Mouse (Mus musculus): ENCODE measurements around the gene St8sia6. TPM values are rescaled to one million over a fixed set of nuclear protein-coding genes. Genes with fewer than 3 reads are reported as not detected.

St8sia6 gene
- polyA plus RNA-seq, 1 experiment, result not detected

DNA sequence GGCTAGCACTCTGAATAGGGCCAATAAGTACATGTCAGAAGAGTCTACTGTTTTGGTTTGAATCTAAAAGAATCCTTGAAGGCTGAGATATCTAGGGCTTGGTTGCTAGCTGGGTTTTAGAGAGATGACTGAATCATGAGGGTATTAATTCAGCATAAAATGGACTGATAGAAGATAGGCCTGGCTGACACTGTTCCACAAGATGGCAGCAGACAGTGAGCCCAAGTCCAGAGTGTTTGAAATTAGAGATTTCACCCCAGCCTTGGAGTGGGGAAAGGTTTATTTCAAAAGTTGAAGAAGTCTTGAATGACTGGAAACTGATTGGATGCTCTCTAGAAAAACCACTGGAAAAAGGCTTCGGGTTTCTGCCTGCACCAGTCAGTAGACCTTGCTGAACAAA, 17.4 kb downstream of the St8sia6 start:
- Histone ChIP-seq H3K4me1 (ENCODE audit: control insufficient read depth, insufficient read depth, low read length) (no peaks in the 10 kb centered on the region), H3K4me3 (ENCODE audit: insufficient read depth, low read depth, low read length) (no peak overlapping the region), H3K27ac (ENCODE audit: insufficient read depth, low read depth, low read length) (no peak overlapping the region)
- TF ChIP-seq CTCF (IDR thresholded peaks at IDR 0.05; ENCODE audit: insufficient read depth, low read depth, low read length), result no peak
- TF ChIP-seq POLR2A (IDR thresholded peaks at IDR 0.05; ENCODE audit: insufficient read depth, low read depth, low read length), result no peak
- WGBS, result 78% methylated on average over 1 of the region's 1 CpGs

DNA sequence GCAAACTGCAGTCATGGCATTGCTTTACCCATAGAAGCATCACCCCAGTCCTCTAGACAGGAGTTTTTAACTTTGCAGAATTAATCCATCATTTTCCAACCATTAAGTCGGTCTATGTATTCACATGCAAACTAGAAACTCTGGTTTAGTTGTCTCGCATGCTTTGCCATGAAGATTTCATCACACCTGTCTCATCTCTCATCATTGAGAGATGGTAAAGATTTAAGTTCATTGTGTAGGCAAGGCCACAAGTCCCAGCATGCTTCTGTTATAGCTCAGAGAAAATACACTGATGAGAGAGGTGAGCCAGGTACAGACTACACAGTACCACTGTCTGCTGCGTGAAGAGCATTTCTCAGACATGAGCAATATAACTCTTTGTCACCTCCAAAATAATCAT, 18.8 kb downstream of the St8sia6 start:
- TF ChIP-seq CTCF (IDR thresholded peaks at IDR 0.05; ENCODE audit: insufficient read depth, low read depth, low read length) (no peak), POLR2A (IDR thresholded peaks at IDR 0.05; ENCODE audit: insufficient read depth, low read depth, low read length) (no peak)
- Histone ChIP-seq H3K27ac (ENCODE audit: insufficient read depth, low read depth, low read length) (no peak overlapping the region), H3K4me3 (ENCODE audit: insufficient read depth, low read depth, low read length) (no peak overlapping the region), H3K4me1 (ENCODE audit: control insufficient read depth, insufficient read depth, low read length) (no peaks in the 10 kb centered on the region)
- 95% methylated on average over 3 of the region's 3 CpGs for WGBS

DNA sequence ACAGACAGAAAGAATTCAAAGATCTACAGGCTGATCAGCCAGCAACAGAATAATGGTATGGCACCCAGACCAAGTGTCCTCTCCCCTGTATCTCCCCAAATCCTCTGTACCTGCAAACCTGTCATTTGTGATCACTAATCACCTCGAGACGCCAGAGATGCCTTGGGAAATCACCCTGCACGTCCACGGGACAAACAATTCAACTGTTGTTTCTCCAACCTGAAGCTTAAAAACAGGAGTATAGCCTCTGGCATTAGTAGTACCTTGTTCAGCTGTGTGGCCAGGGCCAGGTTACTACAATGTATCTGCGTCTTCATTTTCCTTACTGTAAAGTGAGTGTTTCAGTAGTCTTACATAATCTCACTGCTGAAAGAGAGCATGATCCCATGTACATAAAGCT, 25.3 kb downstream of the St8sia6 start:
- H3K4me3 ChIP-seq (ENCODE audit: insufficient read depth, low read depth, low read length), result no peak overlapping the region
- no peak overlapping the region for H3K27ac ChIP-seq (ENCODE audit: insufficient read depth, low read depth, low read length)
- TF ChIP-seq CTCF (IDR thresholded peaks at IDR 0.05; ENCODE audit: insufficient read depth, low read depth, low read length) (no peak), POLR2A (IDR thresholded peaks at IDR 0.05; ENCODE audit: insufficient read depth, low read depth, low read length) (no peak)
- WGBS, result 64% methylated on average over 5 of the region's 5 CpGs
- H3K4me1 ChIP-seq (ENCODE audit: control insufficient read depth, insufficient read depth, low read length), result no peaks in the 10 kb centered on the region

DNA sequence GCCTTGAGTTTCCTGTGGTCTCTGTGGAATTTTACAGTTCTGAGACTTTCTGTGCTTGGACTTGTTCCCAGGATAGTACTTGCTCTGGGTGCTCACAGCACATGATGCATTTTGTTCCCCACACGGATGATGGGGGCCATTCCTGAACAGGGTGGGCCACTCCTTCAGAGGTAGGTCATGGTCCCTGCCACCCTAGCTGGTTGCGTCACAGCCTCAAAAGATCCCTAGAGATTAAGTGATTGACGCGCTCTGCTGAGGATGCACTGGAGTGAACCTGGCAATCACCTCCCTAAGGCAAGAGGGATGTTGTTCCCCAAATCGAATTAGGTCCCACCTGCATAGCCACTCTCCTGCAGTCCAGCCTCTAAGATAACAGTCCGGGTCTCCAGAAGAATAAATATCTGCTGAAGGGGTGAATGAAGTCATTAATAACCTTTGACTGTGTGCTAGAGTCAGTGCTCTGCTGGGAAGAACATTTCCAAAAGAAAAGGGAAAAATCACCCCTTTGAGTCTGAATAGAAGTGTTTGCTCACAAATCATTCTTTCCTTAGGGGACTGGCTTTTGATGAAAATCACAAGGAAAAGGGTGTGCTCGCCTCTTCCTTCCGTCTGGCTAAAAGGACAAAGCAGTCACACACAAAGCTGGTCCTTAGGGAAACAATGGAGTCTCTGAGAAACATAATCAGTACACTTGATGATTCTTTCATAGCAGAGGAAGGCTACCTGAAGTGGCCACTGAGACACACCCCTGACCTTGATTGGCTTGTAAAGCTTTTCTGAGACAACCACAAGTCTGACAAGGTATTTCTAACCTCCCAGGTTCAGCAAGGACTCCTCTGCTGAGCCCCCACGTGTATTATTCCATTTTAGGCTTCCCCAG, 26.1 kb downstream of the St8sia6 start:
- H3K27ac ChIP-seq (ENCODE audit: insufficient read depth, low read depth, low read length), result no peak overlapping the region
- TF ChIP-seq CTCF (IDR thresholded peaks at IDR 0.05; ENCODE audit: insufficient read depth, low read depth, low read length) (no peak), POLR2A (IDR thresholded peaks at IDR 0.05; ENCODE audit: insufficient read depth, low read depth, low read length) (no peak)
- H3K4me1 ChIP-seq (ENCODE audit: control insufficient read depth, insufficient read depth, low read length), result no peaks in the 10 kb centered on the region
- no peak overlapping the region for H3K4me3 ChIP-seq (ENCODE audit: insufficient read depth, low read depth, low read length)
- 66% methylated on average over 9 of the region's 9 CpGs for WGBS

DNA sequence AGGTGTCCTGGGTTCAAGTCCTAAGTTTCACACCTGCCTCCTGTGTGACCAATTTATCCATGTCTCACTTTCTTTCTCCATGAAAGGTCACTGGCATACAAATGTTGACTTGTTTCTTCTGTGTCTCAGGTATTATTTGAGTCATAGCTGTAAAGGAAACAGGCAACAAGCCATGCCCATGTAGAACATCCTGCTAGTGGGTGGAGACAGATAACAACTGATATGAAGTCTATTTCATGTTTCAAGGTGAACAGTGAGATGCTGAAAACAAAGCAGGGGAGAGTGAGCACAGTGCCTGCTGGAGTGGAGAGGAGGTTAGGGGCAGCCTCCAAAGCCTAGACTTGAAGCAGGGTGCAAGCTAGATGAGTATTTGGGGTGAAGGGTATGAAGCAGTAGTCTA, 33.5 kb downstream of the St8sia6 start:
- no peaks in the 10 kb centered on the region for H3K4me1 ChIP-seq (ENCODE audit: control insufficient read depth, insufficient read depth, low read length)
- TF ChIP-seq POLR2A (IDR thresholded peaks at IDR 0.05; ENCODE audit: insufficient read depth, low read depth, low read length), result no peak
- TF ChIP-seq CTCF (IDR thresholded peaks at IDR 0.05; ENCODE audit: insufficient read depth, low read depth, low read length), result no peak

DNA sequence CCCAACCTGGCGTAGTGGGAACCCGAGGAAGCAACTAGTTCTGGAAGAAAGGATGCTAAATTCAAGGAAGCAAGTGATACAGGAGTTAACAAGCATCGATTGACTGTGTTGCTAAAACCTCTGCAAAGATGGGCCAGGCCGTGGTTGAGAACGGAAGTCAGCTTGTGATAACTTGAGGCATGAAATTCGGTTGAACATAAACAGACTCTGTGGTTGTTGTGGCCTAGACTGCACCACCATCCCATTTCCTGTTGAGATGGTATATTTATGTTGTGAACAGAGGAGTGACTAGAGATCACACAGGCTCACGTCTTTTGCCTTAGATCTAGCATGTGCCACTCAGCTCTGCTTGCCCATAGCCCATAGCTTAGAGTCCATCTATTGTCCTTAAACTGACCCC, 36.5 kb downstream of the St8sia6 start:
- TF ChIP-seq POLR2A (IDR thresholded peaks at IDR 0.05; ENCODE audit: insufficient read depth, low read depth, low read length) (no peak), CTCF (IDR thresholded peaks at IDR 0.05; ENCODE audit: insufficient read depth, low read depth, low read length) (no peak)
- H3K4me1 ChIP-seq (ENCODE audit: control insufficient read depth, insufficient read depth, low read length), result no peaks in the 10 kb centered on the region
- 90% methylated on average over 7 of the region's 7 CpGs for WGBS
- H3K27ac ChIP-seq (ENCODE audit: insufficient read depth, low read depth, low read length), result no peak overlapping the region
- no peak overlapping the region for H3K4me3 ChIP-seq (ENCODE audit: insufficient read depth, low read depth, low read length)

More for the DNA sequence above, 33.5 kb downstream of the St8sia6 start:
- Histone ChIP-seq H3K27ac (ENCODE audit: insufficient read depth, low read depth, low read length) (no peak overlapping the region), H3K4me3 (ENCODE audit: insufficient read depth, low read depth, low read length) (no peak overlapping the region)

DNA sequence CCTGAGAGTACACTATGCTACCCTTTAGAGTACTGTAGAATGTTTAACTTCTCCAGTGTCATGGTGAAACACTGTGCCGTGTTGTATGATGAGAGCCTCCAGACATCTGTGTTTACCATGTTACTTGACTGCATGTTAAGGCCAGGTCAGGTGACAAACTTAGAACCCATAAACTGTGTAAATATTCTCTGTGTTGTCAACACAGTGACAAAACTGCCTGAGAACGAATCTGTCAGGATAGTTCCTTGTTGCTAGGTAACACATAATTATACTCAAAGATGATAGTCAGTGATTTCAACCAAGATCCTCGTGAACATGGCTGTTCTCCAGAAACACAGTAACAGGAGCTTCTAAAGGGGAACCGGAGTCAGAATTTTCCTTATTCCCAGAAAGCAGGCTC, 38.1 kb downstream of the St8sia6 start:
- TF ChIP-seq CTCF (IDR thresholded peaks at IDR 0.05; ENCODE audit: insufficient read depth, low read depth, low read length) (no peak), POLR2A (IDR thresholded peaks at IDR 0.05; ENCODE audit: insufficient read depth, low read depth, low read length) (no peak)
- no peaks in the 10 kb centered on the region for H3K4me1 ChIP-seq (ENCODE audit: control insufficient read depth, insufficient read depth, low read length)
- no peak overlapping the region for H3K27ac ChIP-seq (ENCODE audit: insufficient read depth, low read depth, low read length)
- 72% methylated on average over 4 of the region's 4 CpGs for WGBS
- H3K4me3 ChIP-seq (ENCODE audit: insufficient read depth, low read depth, low read length), result no peak overlapping the region

DNA sequence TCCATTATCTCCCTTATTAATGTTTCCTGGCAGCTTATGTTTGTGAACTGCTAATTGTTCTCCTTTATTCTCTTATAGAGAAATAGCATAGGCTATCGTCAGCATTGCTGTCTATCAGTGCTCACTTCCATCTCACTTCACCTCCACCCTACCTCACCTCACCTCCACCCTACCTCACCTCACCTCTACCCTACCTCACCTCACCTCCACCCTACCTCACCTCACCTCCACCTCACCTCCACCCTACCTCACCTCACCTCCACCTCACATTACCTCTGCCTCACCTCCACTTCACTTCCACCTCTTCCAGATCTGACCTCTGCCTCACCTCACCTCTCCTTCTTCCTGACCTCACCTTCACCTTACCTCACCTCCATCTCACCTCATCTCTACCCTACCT, 42.2 kb downstream of the St8sia6 start:
- 77% methylated on average over 1 of the region's 1 CpGs for WGBS
- H3K4me3 ChIP-seq (ENCODE audit: insufficient read depth, low read depth, low read length), result no peak overlapping the region
- TF ChIP-seq CTCF (IDR thresholded peaks at IDR 0.05; ENCODE audit: insufficient read depth, low read depth, low read length), result no peak
- TF ChIP-seq POLR2A (IDR thresholded peaks at IDR 0.05; ENCODE audit: insufficient read depth, low read depth, low read length), result no peak
- H3K4me1 ChIP-seq (ENCODE audit: control insufficient read depth, insufficient read depth, low read length), result no peaks in the 10 kb centered on the region
- no peak overlapping the region for H3K27ac ChIP-seq (ENCODE audit: insufficient read depth, low read depth, low read length)

DNA sequence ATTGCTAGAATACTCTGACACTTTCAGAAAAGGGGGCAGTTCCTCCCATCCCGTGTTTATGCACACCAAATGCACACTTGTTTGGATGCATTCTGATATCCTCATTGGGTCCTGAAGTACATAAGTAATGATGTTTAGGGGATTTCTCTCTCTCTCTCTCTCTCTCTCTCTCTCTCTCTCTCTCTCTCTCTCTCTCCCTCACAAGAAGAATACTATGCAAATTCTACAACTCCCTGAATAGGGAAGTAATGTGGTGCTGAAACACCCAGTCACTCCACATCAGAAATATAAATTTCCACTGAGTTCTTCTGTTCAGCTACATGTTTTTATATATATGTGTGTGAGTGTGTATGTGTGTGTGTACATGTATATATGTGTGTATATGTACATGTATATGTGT, 43.1 kb downstream of the St8sia6 start:
- 38% methylated on average over 1 of the region's 1 CpGs for WGBS
- no peak overlapping the region for H3K27ac ChIP-seq (ENCODE audit: insufficient read depth, low read depth, low read length)
- no peaks in the 10 kb centered on the region for H3K4me1 ChIP-seq (ENCODE audit: control insufficient read depth, insufficient read depth, low read length)
- no peak overlapping the region for H3K4me3 ChIP-seq (ENCODE audit: insufficient read depth, low read depth, low read length)
- TF ChIP-seq CTCF (IDR thresholded peaks at IDR 0.05; ENCODE audit: insufficient read depth, low read depth, low read length), result no peak
- no peak for TF ChIP-seq POLR2A (IDR thresholded peaks at IDR 0.05; ENCODE audit: insufficient read depth, low read depth, low read length)
